Mouse (Mus musculus): ENCODE measurements around the gene Mmrn1.

Gene Mmrn1

DNA sequence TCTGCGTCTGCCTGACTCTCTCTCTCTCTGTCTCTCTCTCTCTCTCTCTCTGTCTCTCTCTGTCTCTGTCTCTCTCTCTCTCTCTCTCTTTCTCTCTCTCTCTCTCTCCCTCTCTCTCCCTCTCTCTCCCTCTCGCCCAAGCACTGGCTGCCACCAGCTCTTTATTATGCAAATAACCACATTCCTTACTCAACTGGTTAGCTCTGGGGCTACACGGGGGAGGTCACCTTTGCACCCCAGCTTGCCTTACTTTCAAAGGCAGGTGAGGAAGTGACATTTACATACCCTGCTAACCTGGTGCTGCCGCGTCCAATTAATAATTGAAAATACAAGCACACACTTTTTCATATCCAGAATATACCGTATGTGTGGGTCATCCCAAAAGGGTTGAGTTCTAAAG lies 69.3 kb downstream of the Mmrn1 start:
- DNase-seq, result no peak

DNA sequence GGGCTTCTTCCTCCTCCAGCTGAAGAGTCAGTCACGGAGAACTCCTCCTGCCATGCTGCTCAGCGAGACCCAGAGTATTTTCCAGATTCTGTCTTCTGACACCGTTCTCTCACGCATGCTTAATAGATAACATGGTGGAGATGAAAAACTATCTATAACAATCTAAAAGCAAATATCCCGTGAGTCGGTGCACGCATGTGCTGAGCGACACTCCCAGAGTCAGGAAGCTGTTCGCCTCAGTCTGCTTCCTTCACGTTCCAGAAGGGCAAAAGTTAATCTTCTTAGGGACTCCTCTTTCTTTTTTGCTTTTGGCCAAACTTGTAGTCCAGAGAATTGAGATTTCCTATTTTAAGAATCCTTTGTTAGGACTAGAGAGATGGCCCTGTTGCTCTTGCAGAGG lies 69.7 kb downstream of the Mmrn1 start:
- DNase-seq, result no peak

DNA sequence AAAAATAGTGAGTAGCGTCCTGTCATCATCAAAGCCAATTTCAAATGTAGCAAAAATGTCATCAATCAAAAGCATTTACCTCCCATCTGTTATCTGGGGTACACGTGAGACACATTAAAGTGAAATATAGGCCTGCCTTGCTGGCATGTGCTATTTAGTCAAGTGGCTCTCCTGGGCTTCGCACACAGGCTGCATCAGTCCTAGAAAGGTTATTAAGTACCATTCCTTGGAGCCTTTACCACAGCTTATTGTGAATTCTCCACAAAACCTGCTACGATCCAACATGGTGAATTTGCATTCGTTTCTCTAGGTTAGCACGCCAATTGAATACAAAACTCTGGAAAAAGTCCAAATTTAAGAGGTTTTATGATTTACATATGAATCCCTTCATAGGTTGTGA lies 70.8 kb downstream of the Mmrn1 start:
- DNase-seq, result no peak

DNA sequence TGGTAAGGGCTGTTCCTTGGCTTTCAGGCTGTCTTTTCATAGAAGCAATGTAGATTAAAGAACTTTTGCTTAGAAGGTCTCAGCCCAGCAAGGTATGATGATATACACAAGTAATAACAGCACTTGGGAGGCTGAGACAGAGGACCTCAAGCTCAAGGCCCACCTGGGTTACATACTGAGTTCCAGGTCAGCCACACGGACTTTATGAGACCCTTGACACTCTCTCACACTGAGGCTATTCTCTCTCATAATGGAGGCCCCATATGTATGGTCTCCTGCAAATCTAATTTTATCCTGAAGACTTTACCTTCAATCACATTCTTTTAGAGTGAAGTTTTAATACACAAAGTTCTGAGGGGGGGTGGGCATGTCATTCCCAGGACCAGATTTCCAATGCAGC lies 71.6 kb downstream of the Mmrn1 start:
- no peak for DNase-seq

DNA sequence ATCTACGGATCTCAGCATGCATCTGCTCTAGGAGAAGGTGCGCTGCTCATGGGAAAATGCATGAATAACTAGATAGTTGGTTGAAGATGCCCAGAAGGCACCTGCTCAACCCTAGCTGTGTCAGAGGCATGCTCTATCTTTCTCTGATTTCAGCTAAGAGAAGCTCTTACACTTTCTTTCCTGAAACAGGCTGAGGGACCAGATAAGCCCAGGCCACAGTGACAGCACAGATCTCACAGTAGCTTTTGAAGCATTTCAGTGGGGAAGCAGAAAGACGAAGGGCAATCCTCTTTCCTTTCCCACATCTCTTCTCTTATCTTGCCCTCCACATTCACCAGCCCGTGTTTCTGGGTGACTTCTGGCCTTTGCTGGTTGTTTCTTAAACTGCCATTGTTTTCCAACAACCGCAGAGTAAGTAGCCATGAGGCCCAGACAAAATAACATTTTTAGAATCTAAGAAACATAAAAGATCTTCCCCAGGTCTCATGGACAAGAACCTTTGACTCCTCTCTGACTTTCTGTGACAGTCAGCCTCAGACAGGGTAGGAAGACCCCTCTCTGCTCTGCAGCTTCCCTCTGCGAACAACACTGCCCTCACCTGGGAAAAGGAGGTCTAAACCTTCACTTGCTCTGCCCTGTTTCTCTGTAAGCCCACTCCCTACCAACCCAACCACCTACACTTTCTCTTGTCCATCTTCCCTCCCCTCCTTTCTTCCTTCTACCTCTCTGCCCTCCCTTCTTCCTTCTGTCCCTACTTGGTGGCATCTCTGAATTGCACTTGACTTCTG lies 76.4 kb downstream of the Mmrn1 start:
- DNase-seq, result no peak

DNA sequence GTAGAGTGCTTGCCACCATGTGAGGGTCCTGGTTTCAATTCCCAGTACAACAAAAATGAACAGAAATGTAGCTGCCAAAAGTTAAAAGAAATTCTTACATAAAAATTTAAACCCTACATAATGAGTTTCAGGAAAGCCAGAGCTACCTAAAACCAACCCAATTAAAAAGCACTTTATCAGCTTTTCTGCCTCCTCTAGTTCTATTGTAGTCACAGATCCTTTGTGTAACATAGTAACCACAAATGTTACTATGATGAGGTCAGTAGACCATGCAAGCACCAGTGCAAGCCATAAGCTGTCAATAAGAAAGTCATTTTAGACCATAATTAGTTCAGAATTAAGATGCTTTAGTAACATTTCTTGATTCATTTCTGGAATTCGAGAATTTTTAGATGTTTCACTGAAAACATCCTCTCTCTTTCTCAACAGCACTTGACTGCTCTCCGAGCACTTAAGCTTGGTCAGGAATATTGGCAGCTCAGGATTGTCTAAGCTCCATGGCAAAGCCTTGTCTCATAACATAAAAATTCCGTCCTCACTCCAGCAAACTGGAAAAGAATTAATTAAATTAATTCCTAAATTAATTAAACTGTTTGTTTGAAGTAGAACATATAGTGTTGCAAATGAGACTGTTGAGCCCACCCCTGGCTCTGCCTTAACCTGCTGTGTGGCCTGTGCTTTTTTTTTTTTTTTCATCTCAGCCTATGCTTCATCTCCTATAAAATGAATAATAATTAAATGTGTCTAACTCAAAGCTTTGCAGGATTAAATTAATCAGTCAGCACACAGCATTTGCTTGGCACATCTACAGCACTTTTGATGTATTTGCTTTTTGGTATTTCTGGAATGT lies 79.4 kb downstream of the Mmrn1 start:
- no peak for DNase-seq

DNA sequence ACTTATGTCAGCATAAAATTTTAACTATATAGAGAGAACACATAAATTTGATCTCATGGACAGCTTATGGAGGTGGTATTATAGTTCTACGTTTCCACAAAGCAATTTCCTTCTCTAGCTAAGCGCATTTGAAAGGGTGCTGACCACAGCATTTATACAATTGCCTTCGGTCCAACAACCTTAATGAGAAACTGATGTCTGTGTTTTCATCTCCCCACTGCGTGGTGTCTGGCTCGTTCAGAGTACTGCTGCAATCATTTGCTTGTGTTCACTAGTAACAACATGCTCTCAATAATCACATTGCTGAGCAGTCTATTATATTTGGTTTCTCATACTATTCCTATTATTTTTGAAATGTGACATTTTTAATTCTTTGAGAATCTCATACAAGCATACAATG lies 89.0 kb downstream of the Mmrn1 start:
- no peak for DNase-seq

DNA sequence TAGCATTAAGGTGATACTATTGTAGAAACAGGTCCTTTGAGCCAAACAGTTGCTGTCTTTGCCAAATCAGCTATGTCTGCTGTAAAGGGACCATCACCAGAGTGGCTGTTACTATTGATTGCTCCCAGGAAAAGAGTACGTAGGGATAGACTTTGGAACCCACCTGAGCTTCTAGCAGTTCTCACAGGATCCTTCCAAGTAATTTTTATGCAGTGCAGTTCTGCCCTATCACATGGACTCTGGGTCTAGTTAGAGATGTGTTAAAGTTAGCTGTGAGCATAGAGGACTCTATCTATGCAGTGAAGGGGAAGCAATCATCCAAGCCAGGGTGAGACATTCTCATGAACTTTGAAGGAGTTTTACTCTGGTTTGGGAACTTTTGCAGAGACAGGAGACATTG lies 94.9 kb downstream of the Mmrn1 start:
- DNase-seq, result no peak

DNA sequence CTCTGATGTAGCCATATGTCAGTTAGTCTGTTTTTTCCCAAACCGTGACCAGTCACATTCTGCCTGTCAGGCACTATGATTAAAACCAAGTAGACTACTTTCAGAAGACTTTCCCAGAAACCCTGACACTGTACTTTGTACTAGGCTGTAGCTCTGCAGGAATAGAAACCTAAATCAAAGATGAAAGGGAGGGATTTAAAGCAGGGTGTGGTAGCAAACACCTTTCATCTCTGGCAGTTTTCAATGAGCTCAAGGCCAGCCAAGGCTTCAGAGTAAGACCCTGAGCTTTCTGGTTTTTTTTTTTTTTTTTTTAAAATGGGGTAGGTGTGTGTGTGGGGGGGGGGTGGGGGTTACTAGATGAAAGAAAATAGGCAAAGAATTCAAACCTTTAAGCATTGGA lies 96.2 kb downstream of the Mmrn1 start:
- DNase-seq, result no peak

DNA sequence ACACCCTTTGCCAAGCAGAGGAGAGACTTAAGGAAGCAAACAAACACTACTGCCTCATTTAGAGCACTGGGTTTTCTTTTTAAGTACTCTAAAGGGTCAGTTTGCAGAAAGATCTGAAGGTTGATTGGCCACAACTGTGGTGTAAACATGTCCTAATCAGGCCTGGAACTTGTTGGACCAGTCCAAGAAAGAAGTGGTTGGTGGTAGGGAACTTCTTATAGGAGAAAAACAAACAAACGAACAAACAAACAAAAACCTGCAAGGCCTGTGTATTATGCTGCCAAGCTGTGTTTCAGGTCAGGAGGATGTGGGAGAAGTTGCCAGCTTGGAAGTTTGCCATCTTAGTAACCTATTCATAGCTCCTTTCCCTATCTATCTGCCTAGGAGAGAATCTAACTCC lies 108.5 kb downstream of the Mmrn1 start:
- no peak for DNase-seq
